Mouse (Mus musculus) hindbrain, embryonic 14.5 days (tissue): ENCODE results near the gene Gstm4. TPM values are rescaled to one million over a fixed set of nuclear protein-coding genes. Genes with fewer than 3 reads are reported as not detected.

Source experiments
- ATAC-seq: fragments of 200-750 bp; cut with Nextera tagmentation; 2 replicates; pipeline ENCODE4 v1.8.0; 2017; ENCODE audit warnings: moderate number of reproducible peaks, mild to moderate bottlenecking, moderate TSS enrichment, moderate library complexity; ENCODE audit not compliant: low FRiP score
- DNase-seq: peaks from one replicate; pipeline ENCODE4 v3.0.0-alpha.2; 2015; ENCODE audit warnings: low spot score
- H3K27ac ChIP-seq: fragments of 300-500 bp; sonication (generic); 2 replicates; pipeline ENCODE4 v1.5.1; 2014; ENCODE audit warnings: mild to moderate bottlenecking, moderate library complexity
- H3K27me3 ChIP-seq: fragments of 300-500 bp; sonication (generic); 2 replicates; pipeline ENCODE4 v1.6.1; 2014; ENCODE audit warnings: mild to moderate bottlenecking, low read length, mixed read lengths; ENCODE audit not compliant: control insufficient read depth, insufficient read depth
- H3K36me3 ChIP-seq: fragments of 300-500 bp; sonication (generic); replicated peaks from 2 replicates; pipeline ENCODE4 v1.6.1; 2014; ENCODE audit not compliant: control insufficient read depth, insufficient read depth
- H3K4me1 ChIP-seq: fragments of 300-500 bp; sonication (generic); replicated peaks from 2 replicates; pipeline ENCODE4 v1.6.1; 2014; ENCODE audit warnings: antibody characterized with exemption, low read length, mixed read lengths; ENCODE audit not compliant: control insufficient read depth, insufficient read depth
- H3K4me2 ChIP-seq: fragments of 300-500 bp; sonication (generic); replicated peaks from 2 replicates; pipeline ENCODE4 v1.6.1; 2014; ENCODE audit warnings: mild to moderate bottlenecking, moderate library complexity
- H3K4me3 ChIP-seq: fragments of 300-500 bp; sonication (generic); replicated peaks from 2 replicates; pipeline ENCODE4 v1.5.1; 2014; ENCODE audit warnings: mild to moderate bottlenecking, low read length
- H3K9ac ChIP-seq: fragments of 300-500 bp; sonication (generic); 2 replicates; pipeline ENCODE4 v1.6.1; 2014
- H3K9me3 ChIP-seq: fragments of 300-500 bp; sonication (generic); 2 replicates; pipeline ENCODE4 v1.6.1; 2016; ENCODE audit warnings: low read length; ENCODE audit not compliant: control insufficient read depth
- WGBS: fragments of 180-500 bp; shearing (Covaris S2); extraction: QIAGEN DNeasy Blood & Tissue Kit; methylation state at CpG from one replicate; pipeline ENCODE4 v1.1.7; 2014; 5-methylcytosine and 5-hydroxymethylcytosine counted together
- polyA plus RNA-seq: library from polyadenylated mRNA; unstranded; fragments of >200 nt; fragmentation: Nextera tagmentation; extraction: Ambion mirVana; gene quantifications from 2 replicates; pipeline ENCODE4 v1.2.1, GENCODE M21; 2014

Gene Gstm4
- polyA plus RNA-seq, result 17.5 and 19.1 TPM in 2 replicates

GRCm38 (mm10) chr3:108044394-108045140 lies at the start of gene Gstm4:
Gstm4 (minus strand) TSS chr3:108044894.
- peak; percentile 93 for ATAC-seq
- Histone ChIP-seq H3K9me3 (no peaks in the 10 kb centered on the region), H3K9ac (peak within 1 kb of the TSS; percentile 81), H3K4me3 (peak within 1 kb of the TSS; percentile 51), H3K4me1 (peaks cover 11% of the 10 kb centered on the region), H3K27me3 (no peaks in the 10 kb centered on the region), H3K4me2 (peak within 1 kb of the TSS; percentile 93), H3K27ac (peak within 1 kb of the TSS; percentile 48), H3K36me3 (no peaks in the 10 kb centered on the region)
- DNase-seq, result peak; percentile 82
- WGBS, result 6% methylated on average over 29 of the region's 29 CpGs

- Histone ChIP-seq H3K36me3 (no peaks in the 10 kb centered on the region), H3K9ac (no peak overlapping the region), H3K4me3 (no peak overlapping the region), H3K27me3 (no peaks in the 10 kb centered on the region), H3K9me3 (no peaks in the 10 kb centered on the region), H3K4me2 (no peak overlapping the region), H3K4me1 (no peaks in the 10 kb centered on the region), H3K27ac (no peak overlapping the region)
- DNase-seq (no peak), ATAC-seq (no peak)
- 88% methylated on average over 1 of the region's 1 CpGs for WGBS
Measured at GRCm38 (mm10) chr3:108094146-108094545, 49.5 kb upstream of the Gstm4 start.

- DNase-seq (no peak), ATAC-seq (no peak)
- H3K4me1 ChIP-seq, result no peaks in the 10 kb centered on the region
- H3K9me3 ChIP-seq, result no peaks in the 10 kb centered on the region
- H3K36me3 ChIP-seq, result no peaks in the 10 kb centered on the region
- no peak overlapping the region for H3K9ac ChIP-seq
- no peak overlapping the region for H3K27ac ChIP-seq
- H3K27me3 ChIP-seq, result no peaks in the 10 kb centered on the region
- H3K4me3 ChIP-seq, result no peak overlapping the region
- no peak overlapping the region for H3K4me2 ChIP-seq
- WGBS, result 67% methylated on average over 6 of the region's 6 CpGs
Measured at GRCm38 (mm10) chr3:108093306-108093705, 48.6 kb upstream of the Gstm4 start.

- no peak within 1 kb of the TSS for H3K9ac ChIP-seq
- no peaks in the 10 kb centered on the region for H3K9me3 ChIP-seq
- H3K36me3 ChIP-seq, result no peaks in the 10 kb centered on the region
- 84% methylated on average over 15 of the region's 15 CpGs for WGBS
- H3K4me3 ChIP-seq, result no peak within 1 kb of the TSS
- H3K27me3 ChIP-seq, result no peaks in the 10 kb centered on the region
- no peaks in the 10 kb centered on the region for H3K4me1 ChIP-seq
- H3K27ac ChIP-seq, result no peak within 1 kb of the TSS
- DNase-seq, result no peak
- no peak within 1 kb of the TSS for H3K4me2 ChIP-seq
- ATAC-seq, result no peak
Measured at GRCm38 (mm10) chr3:108092536-108093115, 47.9 kb upstream of the Gstm4 start, which contains the start of gene Gnat2. Gnat2 (plus strand) TSS chr3:108092789.

GRCm38 (mm10) chr3:108092030-108092429 lies 47.3 kb upstream of the Gstm4 start:
- Histone ChIP-seq H3K4me1 (no peaks in the 10 kb centered on the region), H3K27ac (no peak overlapping the region), H3K4me3 (no peak overlapping the region), H3K36me3 (no peaks in the 10 kb centered on the region), H3K4me2 (no peak overlapping the region), H3K9me3 (no peaks in the 10 kb centered on the region), H3K27me3 (no peaks in the 10 kb centered on the region), H3K9ac (no peak overlapping the region)
- ATAC-seq (no peak), DNase-seq (no peak)
- 72% methylated on average over 6 of the region's 6 CpGs for WGBS

- DNase-seq, result no peak
- Histone ChIP-seq H3K4me2 (no peak overlapping the region), H3K9ac (no peak overlapping the region), H3K27ac (no peak overlapping the region), H3K27me3 (no peaks in the 10 kb centered on the region), H3K4me3 (no peak overlapping the region), H3K36me3 (no peaks in the 10 kb centered on the region), H3K9me3 (no peaks in the 10 kb centered on the region), H3K4me1 (peaks cover 12% of the 10 kb centered on the region)
- WGBS, result 87% methylated on average over 2 of the region's 2 CpGs
- ATAC-seq, result no peak
Measured at GRCm38 (mm10) chr3:108090561-108090960, 45.9 kb upstream of the Gstm4 start.

GRCm38 (mm10) chr3:108089916-108090315 lies 45.2 kb upstream of the Gstm4 start:
- H3K9ac ChIP-seq, result no peak overlapping the region
- no peak for DNase-seq
- WGBS, result 45% methylated on average over 2 of the region's 2 CpGs
- H3K36me3 ChIP-seq, result no peaks in the 10 kb centered on the region
- H3K4me3 ChIP-seq, result no peak overlapping the region
- no peak overlapping the region for H3K27ac ChIP-seq
- ATAC-seq, result no peak
- H3K4me1 ChIP-seq, result peaks cover 14% of the 10 kb centered on the region
- no peaks in the 10 kb centered on the region for H3K9me3 ChIP-seq
- no peaks in the 10 kb centered on the region for H3K27me3 ChIP-seq
- no peak overlapping the region for H3K4me2 ChIP-seq

GRCm38 (mm10) chr3:108088842-108089380 lies 44.2 kb upstream of the Gstm4 start:
- ATAC-seq (no peak), DNase-seq (no peak)
- no peak overlapping the region for H3K9ac ChIP-seq
- no peaks in the 10 kb centered on the region for H3K9me3 ChIP-seq
- no peaks in the 10 kb centered on the region for H3K36me3 ChIP-seq
- no peak overlapping the region for H3K4me2 ChIP-seq
- no peak overlapping the region for H3K4me3 ChIP-seq
- no peak overlapping the region for H3K27ac ChIP-seq
- H3K27me3 ChIP-seq, result no peaks in the 10 kb centered on the region
- 34% methylated on average over 5 of the region's 5 CpGs for WGBS
- H3K4me1 ChIP-seq, result peaks cover 24% of the 10 kb centered on the region

- Histone ChIP-seq H3K4me3 (no peak overlapping the region), H3K9me3 (no peaks in the 10 kb centered on the region), H3K9ac (no peak overlapping the region), H3K36me3 (no peaks in the 10 kb centered on the region), H3K4me1 (peaks cover 33% of the 10 kb centered on the region), H3K27me3 (no peaks in the 10 kb centered on the region), H3K27ac (no peak overlapping the region), H3K4me2 (no peak overlapping the region)
- WGBS, result 88% methylated on average over 3 of the region's 3 CpGs
- ATAC-seq (no peak), DNase-seq (no peak)
Measured at GRCm38 (mm10) chr3:108087329-108087728, 42.6 kb upstream of the Gstm4 start.
